Mouse (Mus musculus): ENCODE measurements at regions not wholly inside any gene's neighbourhood (a gene's known extent, or its start where the extent isn't known, plus 50 kb on each side); places are given as distances from the start of the nearest gene placed in this dataset.

GRCm38 (mm10) chr10:99576301-99576700 lies 183.2 kb downstream of the Csl start:
- TF ChIP-seq CTCF (IDR thresholded peaks at IDR 0.05) (no peak), EP300 (IDR thresholded peaks at IDR 0.05) (no peak; the same call in 1 of the 2 replicates)
